ENCODE assay signal across 15 mouse cellular contexts in genomic region chrX:20872928-20873500, GRCm38 (mm10). TPM values are rescaled to one million over a fixed set of nuclear protein-coding genes. Genes with fewer than 3 reads are reported as not detected.
A peak's percentile ranks its signal among the peaks of the same experiment; 100 is the strongest.
DNase-seq lines count a peak whose midpoint lies in the region; ATAC-seq lines count a peak whose summit lies in the region.
"Had no signal": no experiment of that assay in that cellular context is flagged by ENCODE, and none has a peak within 500 bp of the region (broad histone marks: within the 10 kb centered on the region; RNA-seq: fewer than 3 reads in every experiment).

No protein-coding gene starts in this region.

- 32% methylated on average over 11 of the region's 11 CpGs for WGBS in midbrain, embryonic 11.5 days
- 34% methylated on average over 11 of the region's 11 CpGs for whole genome bisulfite sequencing in midbrain, embryonic 10.5 days

- no peaks in the 10 kb centered on the region for H3K27me3 ChIP-seq in midbrain, embryonic 11.5 days (ENCODE audit: control insufficient read depth, insufficient read depth, low read length)
- no peaks in the 10 kb centered on the region for H3K27me3 ChIP-seq in midbrain, embryonic 10.5 days (ENCODE audit: low read depth, poor library complexity, severe bottlenecking)
- H3K27me3 ChIP-seq: neural tube, embryonic 12.5 days had no signal

- H3K4me1 ChIP-seq in midbrain, embryonic 11.5 days (ENCODE audit: control insufficient read depth, insufficient read depth, low read length) = peaks cover 4% of the 10 kb centered on the region; the same call in 1 of the 2 replicates
- H3K4me1 ChIP-seq in midbrain, embryonic 10.5 days = peaks cover 15% of the 10 kb centered on the region
- H3K4me1 ChIP-seq: neural tube, embryonic 12.5 days had no signal

- peak; percentile 78 for ATAC-seq in frontal cortex, adult (ENCODE audit: low TSS enrichment)
- ATAC-seq in midbrain, embryonic 11.5 days (ENCODE audit: low FRiP score) = 0 out of 2 replicates have a peak, but pooled peaks have one; percentile 19
- ATAC-seq: liver, postnatal 0 days; midbrain, embryonic 16.5 days had no signal

- no peak overlapping the region for H3K4me3 ChIP-seq in midbrain, embryonic 11.5 days (ENCODE audit: low read depth, low read length)
- no peak overlapping the region for H3K4me3 ChIP-seq in midbrain, embryonic 10.5 days
- H3K4me3 ChIP-seq: neural tube, embryonic 12.5 days had no signal

- no peak overlapping the region for H3K9ac ChIP-seq in midbrain, embryonic 11.5 days (ENCODE audit: low read length)
- H3K9ac ChIP-seq: liver, postnatal 0 days; neural tube, embryonic 12.5 days had no signal

- H3K9me3 ChIP-seq in midbrain, embryonic 11.5 days (ENCODE audit: control insufficient read depth, low read length) = no peaks in the 10 kb centered on the region
- no peaks in the 10 kb centered on the region for H3K9me3 ChIP-seq in midbrain, embryonic 10.5 days (replicated peaks)
- H3K9me3 ChIP-seq: neural tube, embryonic 12.5 days had no signal

- no peak for DNase-seq in frontal cortex, postnatal 36 days (ENCODE audit: low spot score in 2 of 2)
- no peak for DNase-seq in midbrain, embryonic 11.5 days (ENCODE audit: low spot score, missing footprints)
- DNase-seq in midbrain, embryonic 10.5 days (ENCODE audit: low spot score) = no peak
- peak; percentile 38 for DNase-seq in embryo, embryonic 11 days
- DNase-seq in mesoderm, embryonic 11.5 days (ENCODE audit: low read depth, low spot score) = peak; percentile 12
- no peak for DNase-seq in retina, embryonic 14.5 days (ENCODE audit: low spot score)
- no peak for DNase-seq in ovary, postnatal 36 days (ENCODE audit: low spot score)
- DNase-seq: cerebellum, adult 11-12 months; kidney, postnatal 36 days; liver, postnatal 0 days; lung, postnatal 4 days; thymus, adult 2 months had no signal

- H3K36me3 ChIP-seq in midbrain, embryonic 11.5 days (ENCODE audit: control insufficient read depth, insufficient read depth, low read length) = no peaks in the 10 kb centered on the region
- H3K36me3 ChIP-seq in midbrain, embryonic 10.5 days = no peaks in the 10 kb centered on the region
- H3K36me3 ChIP-seq: neural tube, embryonic 12.5 days had no signal

- H3K4me2 ChIP-seq in midbrain, embryonic 11.5 days = no peak overlapping the region
- H3K4me2 ChIP-seq: neural tube, embryonic 12.5 days had no signal

- no peak overlapping the region for H3K27ac ChIP-seq in midbrain, embryonic 11.5 days (ENCODE audit: low read depth, low read length)
- H3K27ac ChIP-seq in midbrain, embryonic 10.5 days (replicated peaks) = no peak overlapping the region
- H3K27ac ChIP-seq: neural tube, embryonic 12.5 days had no signal

RNA-seq across cellular contexts. Expression of gene Timp1, which starts 3.0 kb away (rescaled TPM):
- 8.1 and 8.4 TPM in 2 replicates for polyA plus RNA-seq in midbrain, embryonic 11.5 days (2014; fragmentation: Nextera tagmentation; extraction: Ambion mirVana)
- 8.8 and 10.6 TPM in 2 replicates for polyA plus RNA-seq in midbrain, embryonic 10.5 days (2016; fragmentation: Nextera tagmentation; extraction: Ambion mirVana)

RNA-seq across cellular contexts. Expression of gene Syn1, which starts 47.8 kb away (rescaled TPM):
- polyA plus RNA-seq in midbrain, embryonic 11.5 days (2014; fragmentation: Nextera tagmentation; extraction: Ambion mirVana) = 11.9 and 14.8 TPM in 2 replicates
- polyA plus RNA-seq in midbrain, embryonic 10.5 days (2016; fragmentation: Nextera tagmentation; extraction: Ambion mirVana) = 4.0 and 6.8 TPM in 2 replicates

RNA-seq across cellular contexts. Expression of gene Cfp, which starts 58.3 kb away (rescaled TPM):
- 4.2 and 4.6 TPM in 2 replicates for polyA plus RNA-seq in midbrain, embryonic 11.5 days (2014; fragmentation: Nextera tagmentation; extraction: Ambion mirVana)
- 3.6 and 5.1 TPM in 2 replicates for polyA plus RNA-seq in midbrain, embryonic 10.5 days (2016; fragmentation: Nextera tagmentation; extraction: Ambion mirVana)

Comparison
In these comparisons a context has a peak if more than half of its experiments do, and no peak if none do; other contexts are left out.
1. DNase-seq: peak in embryo, embryonic 11 days (single experiment) and mesoderm, embryonic 11.5 days (single experiment); none in frontal cortex, postnatal 36 days (0 of 2), midbrain, embryonic 11.5 days (single experiment), midbrain, embryonic 10.5 days (single experiment), retina, embryonic 14.5 days (single experiment) and ovary, postnatal 36 days (single experiment).